Mouse (Mus musculus) midbrain, embryonic 13.5 days (tissue): Measurements from ENCODE around the gene Fbn1. TPM values are rescaled to one million over a fixed set of nuclear protein-coding genes. Genes with fewer than 3 reads are reported as not detected.
"Not testable (repeated sequence)": the region's sequence is repeated elsewhere in the genome, so short reads cannot be mapped to it uniquely, and the experiment has no call there.

Experiments
- ATAC-seq: fragments of 200-750 bp; cut with Nextera tagmentation; 2 replicates; pipeline ENCODE4 v1.8.0; 2017; ENCODE audit warnings: mild to moderate bottlenecking, moderate TSS enrichment, moderate library complexity
- H3K27ac ChIP-seq: fragments of 300-500 bp; sonication (generic); 2 replicates; pipeline ENCODE4 v1.5.1; 2015; ENCODE audit warnings: inconsistent platforms, mild to moderate bottlenecking, moderate library complexity
- H3K27me3 ChIP-seq: fragments of 300-500 bp; sonication (generic); 2 replicates; pipeline ENCODE4 v1.6.1; 2015; ENCODE audit warnings: mild to moderate bottlenecking, inconsistent platforms
- H3K36me3 ChIP-seq: fragments of 300-500 bp; sonication (generic); 2 replicates; pipeline ENCODE4 v1.6.1; 2015; ENCODE audit warnings: mild to moderate bottlenecking, inconsistent platforms
- H3K4me1 ChIP-seq: fragments of 300-500 bp; sonication (generic); replicated peaks from 2 replicates; pipeline ENCODE4 v1.6.1; 2015; ENCODE audit warnings: inconsistent platforms
- H3K4me2 ChIP-seq: fragments of 300-500 bp; sonication (generic); replicated peaks from 2 replicates; pipeline ENCODE4 v1.6.1; 2015; ENCODE audit warnings: moderate library complexity, mild to moderate bottlenecking, inconsistent platforms
- H3K4me3 ChIP-seq: fragments of 300-500 bp; sonication (generic); replicated peaks from 2 replicates; pipeline ENCODE4 v1.5.1; 2015; ENCODE audit warnings: mild to moderate bottlenecking, inconsistent platforms
- H3K9ac ChIP-seq: fragments of 300-500 bp; sonication (generic); replicated peaks from 2 replicates; pipeline ENCODE4 v1.6.1; 2015; ENCODE audit warnings: mild to moderate bottlenecking, inconsistent platforms
- H3K9me3 ChIP-seq: fragments of 300-500 bp; sonication (generic); 2 replicates; pipeline ENCODE4 v1.6.1; 2016; ENCODE audit warnings: mild to moderate bottlenecking, inconsistent platforms
- WGBS: fragments of 180-500 bp; shearing (Covaris S2); methylation state at CpG from one replicate; pipeline ENCODE4 v1.1.7; 2015; 5-methylcytosine and 5-hydroxymethylcytosine counted together
- polyA plus RNA-seq: library from polyadenylated mRNA; unstranded; fragments of >200 nt; fragmentation: Nextera tagmentation; extraction: Ambion mirVana; gene quantifications from 2 replicates; pipeline ENCODE4 v1.2.1, GENCODE M21; 2015

Gene Fbn1
- polyA plus RNA-seq, 1 experiment from 2014 or later, result 2.6 TPM

- no peak overlapping the region for H3K4me3 ChIP-seq
- ATAC-seq, result no peak
- 84% methylated on average over 5 of the region's 5 CpGs for WGBS
Measured at GRCm38 (mm10) chr2:125293969-125294491, 213.8 kb downstream of the Fbn1 start.

DNA sequence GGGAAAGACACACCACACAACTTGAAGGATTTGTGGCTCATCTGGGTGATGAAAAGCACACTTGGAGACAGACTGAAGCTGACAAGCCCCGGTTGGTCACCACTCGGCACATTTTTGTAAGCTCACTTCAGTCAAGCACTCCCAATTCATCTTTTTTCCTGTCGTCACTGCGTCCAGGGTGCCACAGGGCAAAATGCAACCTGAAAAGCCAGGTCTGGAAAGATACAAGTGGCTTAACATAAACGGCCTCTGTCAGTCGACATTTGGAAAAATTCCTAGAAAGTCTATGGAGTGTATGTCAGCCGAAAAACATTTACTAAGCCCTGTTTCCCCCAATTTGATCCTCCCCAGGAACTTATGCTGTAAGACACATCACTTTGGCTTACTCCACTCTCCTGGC lies 215.2 kb downstream of the Fbn1 start:
- WGBS, result 92% methylated on average over 7 of the region's 7 CpGs
- Histone ChIP-seq H3K4me2 (no peak overlapping the region), H3K4me1 (no peaks in the 10 kb centered on the region), H3K36me3 (no peaks in the 10 kb centered on the region), H3K9me3 (no peaks in the 10 kb centered on the region), H3K4me3 (no peak overlapping the region), H3K9ac (no peak overlapping the region), H3K27ac (no peak overlapping the region), H3K27me3 (no peaks in the 10 kb centered on the region)
- no peak for ATAC-seq

More at GRCm38 (mm10) chr2:125293969-125294491, 213.8 kb downstream of the Fbn1 start:
- Histone ChIP-seq H3K9me3 (no peaks in the 10 kb centered on the region), H3K4me1 (no peaks in the 10 kb centered on the region), H3K27me3 (no peaks in the 10 kb centered on the region), H3K27ac (no peak overlapping the region), H3K4me2 (no peak overlapping the region), H3K36me3 (no peaks in the 10 kb centered on the region), H3K9ac (no peak overlapping the region)

DNA sequence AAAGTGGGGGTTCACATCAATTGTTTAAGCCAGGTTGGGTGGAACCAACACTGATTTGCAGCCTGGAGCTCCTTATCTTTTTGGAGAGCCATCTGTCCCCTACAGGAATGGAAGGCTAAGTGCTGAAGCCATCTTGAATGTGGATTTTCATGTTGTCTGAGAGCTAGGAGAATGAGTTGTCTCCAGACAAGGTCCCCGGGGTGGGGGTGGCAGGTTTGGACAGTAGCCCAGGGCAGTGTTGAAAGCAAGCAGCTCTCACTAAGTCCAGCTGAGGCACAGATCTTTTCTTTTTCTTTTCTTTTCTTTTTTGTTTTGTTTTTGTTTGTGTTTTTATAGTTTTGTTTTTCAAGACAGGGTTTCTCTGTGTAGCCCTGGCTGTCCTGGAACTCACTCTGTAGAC lies 216.7 kb downstream of the Fbn1 start:
- Histone ChIP-seq H3K9me3 (no peaks in the 10 kb centered on the region), H3K4me1 (no peaks in the 10 kb centered on the region), H3K36me3 (no peaks in the 10 kb centered on the region), H3K4me3 (no peak overlapping the region), H3K4me2 (no peak overlapping the region), H3K27ac (no peak overlapping the region), H3K9ac (no peak overlapping the region), H3K27me3 (no peaks in the 10 kb centered on the region)
- no peak for ATAC-seq
- whole genome bisulfite sequencing, result 96% methylated on average over 1 of the region's 1 CpGs

DNA sequence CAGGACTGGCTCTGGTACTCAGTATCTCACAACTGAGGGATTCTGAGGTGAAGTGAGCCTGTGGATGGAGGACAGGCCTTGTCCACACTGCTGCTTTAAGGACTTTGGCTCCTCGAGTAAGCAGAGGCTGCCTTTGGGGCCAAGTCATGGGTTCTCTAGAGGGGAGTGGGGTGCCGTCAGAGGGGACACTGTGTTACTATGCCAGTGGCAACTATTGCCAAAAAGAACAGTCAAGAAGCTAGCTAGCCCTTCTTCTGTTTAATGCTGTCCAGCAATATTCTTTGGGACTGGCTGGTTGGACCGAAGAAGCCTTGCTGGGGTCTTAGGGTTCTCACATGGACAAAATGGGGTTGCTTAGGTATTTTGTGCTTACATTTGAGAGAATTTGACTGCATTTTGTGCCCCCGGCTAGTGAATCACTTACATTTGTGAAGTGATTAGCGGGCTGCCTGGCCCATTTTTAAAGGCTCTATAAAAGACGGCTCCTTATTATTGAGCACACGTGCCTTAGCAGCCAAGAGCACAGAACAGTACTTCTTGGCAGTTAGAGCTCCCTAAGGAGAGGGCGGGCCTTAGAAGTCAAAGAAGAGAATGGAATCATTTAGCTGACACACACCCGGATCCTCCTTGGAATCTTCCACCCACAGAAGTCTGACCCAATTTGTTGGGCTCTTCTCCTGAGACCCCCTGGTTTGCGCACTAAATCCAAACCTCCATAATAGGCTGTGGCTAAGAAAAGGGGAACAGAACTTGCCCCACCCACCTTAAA lies 217.4 kb downstream of the Fbn1 start:
- Histone ChIP-seq H3K4me3 (no peak overlapping the region), H3K27ac (no peak overlapping the region), H3K4me1 (no peaks in the 10 kb centered on the region), H3K9me3 (no peaks in the 10 kb centered on the region), H3K4me2 (no peak overlapping the region), H3K36me3 (no peaks in the 10 kb centered on the region), H3K27me3 (no peaks in the 10 kb centered on the region), H3K9ac (no peak overlapping the region)
- 68% methylated on average over 10 of the region's 10 CpGs for WGBS
- ATAC-seq, result no peak

- no peaks in the 10 kb centered on the region for H3K9me3 ChIP-seq
- no peak overlapping the region for H3K4me3 ChIP-seq
- H3K4me2 ChIP-seq, result no peak overlapping the region
- H3K9ac ChIP-seq, result no peak overlapping the region
- H3K36me3 ChIP-seq, result no peaks in the 10 kb centered on the region
- H3K27me3 ChIP-seq, result no peaks in the 10 kb centered on the region
- 69% methylated on average over 4 of the region's 4 CpGs for WGBS
- no peaks in the 10 kb centered on the region for H3K4me1 ChIP-seq
- no peak overlapping the region for H3K27ac ChIP-seq
- no peak for ATAC-seq
Measured at GRCm38 (mm10) chr2:125285777-125286176, 222.0 kb downstream of the Fbn1 start.

DNA sequence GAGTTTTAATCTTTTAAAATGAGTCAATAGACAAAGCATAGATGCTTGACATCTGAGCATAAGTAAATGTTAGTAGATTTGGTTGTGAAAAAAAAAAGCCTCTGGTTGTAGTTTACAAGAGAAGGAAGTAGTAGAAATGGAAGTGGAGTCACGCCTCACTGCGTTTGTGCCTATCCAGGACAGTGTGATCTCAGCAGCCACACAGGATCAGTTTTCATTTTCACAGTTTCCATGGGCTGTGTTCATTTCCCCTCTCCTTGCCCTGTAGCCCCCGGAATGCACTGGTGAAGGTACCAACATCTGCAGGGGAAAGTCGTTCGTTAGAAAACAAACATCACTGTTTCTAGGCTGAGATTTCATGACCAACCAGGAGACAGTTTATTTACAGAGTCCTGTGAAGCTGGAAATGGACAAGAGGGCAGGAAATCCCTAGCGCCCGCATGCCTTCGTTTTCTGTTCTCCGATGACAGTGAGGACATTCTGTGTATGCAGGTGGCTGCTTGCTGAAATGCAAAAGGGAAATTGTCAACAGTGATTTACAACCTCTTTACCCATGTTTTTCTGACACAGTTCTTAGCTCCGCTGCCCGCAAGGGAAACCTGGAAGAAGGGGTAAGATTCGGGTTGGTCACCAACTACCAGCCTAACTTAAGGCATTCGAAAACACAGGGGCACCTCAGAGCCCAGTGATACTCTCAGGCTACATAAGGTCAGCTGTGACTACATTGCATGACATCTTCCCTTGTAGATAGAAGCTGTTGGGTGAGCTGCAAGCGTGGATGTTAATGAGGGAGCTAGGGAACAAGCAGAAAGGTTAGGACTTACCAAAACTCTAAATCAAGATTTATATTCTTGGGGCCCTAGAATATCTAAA lies 225.2 kb downstream of the Fbn1 start:
- no peak for ATAC-seq
- Histone ChIP-seq H3K4me2 (no peak overlapping the region), H3K9me3 (no peaks in the 10 kb centered on the region), H3K36me3 (no peaks in the 10 kb centered on the region), H3K4me3 (no peak overlapping the region), H3K27me3 (no peaks in the 10 kb centered on the region), H3K4me1 (no peaks in the 10 kb centered on the region), H3K27ac (no peak overlapping the region), H3K9ac (no peak overlapping the region)
- whole genome bisulfite sequencing, result 83% methylated on average over 14 of the region's 14 CpGs

- WGBS, result 82% methylated on average over 9 of the region's 9 CpGs
- H3K4me3 ChIP-seq, H3K4me2 ChIP-seq, H3K36me3 ChIP-seq, H3K27ac ChIP-seq, H3K4me1 ChIP-seq, H3K9me3 ChIP-seq, H3K27me3 ChIP-seq, H3K9ac ChIP-seq, ATAC-seq: not testable (repeated sequence)
Measured at GRCm38 (mm10) chr2:125279995-125280394, 227.8 kb downstream of the Fbn1 start.

DNA sequence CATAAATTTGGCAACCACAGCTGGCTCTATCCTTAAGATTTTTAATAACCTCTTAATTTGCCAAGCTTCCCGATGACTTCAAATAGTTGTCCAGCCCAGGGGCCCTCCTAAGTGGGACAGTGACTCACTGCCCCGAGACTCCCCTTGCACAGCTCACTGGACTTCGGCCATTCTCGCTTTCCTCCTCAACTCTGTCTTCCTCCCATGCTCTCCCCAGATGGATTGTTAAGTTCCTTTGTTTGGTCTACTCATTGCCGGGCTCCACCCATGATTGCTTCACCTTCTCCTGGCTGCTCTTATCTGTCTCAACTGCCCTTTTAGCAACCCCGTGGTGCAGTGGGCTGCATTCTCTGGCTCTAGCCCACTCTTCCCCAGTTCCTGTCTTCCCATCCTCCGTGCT lies 229.3 kb downstream of the Fbn1 start:
- Histone ChIP-seq H3K9ac (no peak overlapping the region), H3K4me3 (no peak overlapping the region), H3K27ac (no peak overlapping the region), H3K9me3 (no peaks in the 10 kb centered on the region), H3K27me3 (no peaks in the 10 kb centered on the region), H3K4me2 (no peak overlapping the region), H3K4me1 (no peaks in the 10 kb centered on the region), H3K36me3 (no peaks in the 10 kb centered on the region)
- ATAC-seq, result no peak
- WGBS, result 77% methylated on average over 7 of the region's 7 CpGs

DNA sequence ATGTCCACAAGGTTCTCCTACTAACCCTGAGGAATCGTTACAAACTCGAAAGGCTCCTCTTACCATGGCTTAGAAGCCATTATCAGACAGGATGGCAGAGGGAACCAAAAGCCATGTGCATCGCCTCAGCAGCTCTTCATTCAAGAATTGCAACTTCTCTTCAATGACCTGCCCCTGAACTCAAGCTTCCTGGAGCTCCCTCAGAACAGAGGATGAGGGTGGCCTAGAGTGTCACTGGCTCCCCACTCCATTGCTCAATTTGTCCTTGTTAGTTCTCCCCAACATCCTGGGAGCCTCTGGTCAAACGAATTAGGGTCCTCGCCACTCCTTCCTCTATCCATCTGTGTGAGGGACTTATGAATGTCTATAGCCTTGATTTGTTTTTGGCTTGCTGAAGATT lies 231.1 kb downstream of the Fbn1 start:
- Histone ChIP-seq H3K4me1 (no peaks in the 10 kb centered on the region), H3K9ac (no peak overlapping the region), H3K4me2 (no peak overlapping the region), H3K27ac (no peak overlapping the region), H3K36me3 (no peaks in the 10 kb centered on the region), H3K4me3 (no peak overlapping the region), H3K27me3 (no peaks in the 10 kb centered on the region), H3K9me3 (no peaks in the 10 kb centered on the region)
- ATAC-seq, result no peak
- 88% methylated on average over 5 of the region's 5 CpGs for WGBS

DNA sequence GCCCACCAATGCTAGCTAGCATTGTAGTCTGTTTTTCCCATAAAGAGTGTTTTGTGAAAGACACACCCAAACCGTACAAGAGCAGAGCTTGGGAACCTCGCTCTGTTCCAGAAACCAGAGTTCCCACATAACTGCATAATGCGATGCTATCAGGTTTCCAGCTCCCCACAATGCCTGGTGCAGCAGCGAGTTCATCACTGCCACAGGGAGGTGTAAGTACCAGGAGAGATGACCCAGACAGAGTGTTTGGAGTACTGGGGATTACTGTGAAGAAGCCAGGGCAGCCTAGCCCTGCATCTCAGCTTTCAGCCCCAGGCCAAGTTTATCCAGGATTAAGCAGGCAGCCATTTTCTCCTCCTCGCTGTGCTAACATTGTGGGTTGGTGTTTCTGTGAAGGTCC lies 232.2 kb downstream of the Fbn1 start:
- WGBS, result 66% methylated on average over 5 of the region's 5 CpGs
- Histone ChIP-seq H3K4me3 (no peak overlapping the region), H3K27ac (no peak overlapping the region), H3K4me1 (no peaks in the 10 kb centered on the region), H3K9me3 (no peaks in the 10 kb centered on the region), H3K27me3 (no peaks in the 10 kb centered on the region), H3K4me2 (no peak overlapping the region), H3K9ac (no peak overlapping the region), H3K36me3 (no peaks in the 10 kb centered on the region)
- no peak for ATAC-seq

GRCm38 (mm10) chr2:125268876-125269275 lies 238.9 kb downstream of the Fbn1 start:
- H3K27ac ChIP-seq, result no peak overlapping the region
- no peak overlapping the region for H3K9ac ChIP-seq
- no peaks in the 10 kb centered on the region; the same call in 1 of the 2 replicates for H3K4me1 ChIP-seq
- no peak overlapping the region for H3K4me3 ChIP-seq
- H3K4me2 ChIP-seq, result no peak overlapping the region
- no peaks in the 10 kb centered on the region for H3K36me3 ChIP-seq
- H3K27me3 ChIP-seq, result no peaks in the 10 kb centered on the region
- H3K9me3 ChIP-seq, result no peaks in the 10 kb centered on the region
- no peak for ATAC-seq
- WGBS, result 75% methylated on average over 1 of the region's 1 CpGs

- no peak overlapping the region for H3K27ac ChIP-seq
- ATAC-seq, result no peak
- H3K4me2 ChIP-seq, result no peak overlapping the region
- no peaks in the 10 kb centered on the region for H3K9me3 ChIP-seq
- WGBS, result 33% methylated on average over 9 of the region's 9 CpGs
- no peak overlapping the region for H3K9ac ChIP-seq
- no peak overlapping the region for H3K4me3 ChIP-seq
- no peaks in the 10 kb centered on the region; the same call in 1 of the 2 replicates for H3K4me1 ChIP-seq
- 0 out of 2 replicates have a peak, but pooled peaks cover 4% of the 10 kb centered on the region for H3K36me3 ChIP-seq
- no peaks in the 10 kb centered on the region for H3K27me3 ChIP-seq
Measured at GRCm38 (mm10) chr2:125263753-125264152, 244.0 kb downstream of the Fbn1 start.
